Mouse (Mus musculus) hindbrain, embryonic 15.5 days (tissue): ENCODE results near the gene Svs6. TPM values are rescaled to one million over a fixed set of nuclear protein-coding genes. Genes with fewer than 3 reads are reported as not detected.
"Not testable (repeated sequence)": the region's sequence is repeated elsewhere in the genome, so short reads cannot be mapped to it uniquely, and the experiment has no call there.

ENCODE experiments used
- ATAC-seq: fragments of 200-750 bp; cut with Nextera tagmentation; 2 replicates; pipeline ENCODE4 v1.8.0; 2017; ENCODE audit warnings: low read depth, moderate number of reproducible peaks, moderate TSS enrichment; ENCODE audit not compliant: low FRiP score
- H3K27ac ChIP-seq: fragments of 300-500 bp; sonication (generic); replicated peaks from 2 replicates; pipeline ENCODE4 v1.5.1; 2015; ENCODE audit warnings: mild to moderate bottlenecking, inconsistent platforms
- H3K27me3 ChIP-seq: fragments of 300-500 bp; sonication (generic); 2 replicates; pipeline ENCODE4 v1.6.1; 2015; ENCODE audit warnings: control low read depth, inconsistent platforms
- H3K36me3 ChIP-seq: fragments of 300-500 bp; sonication (generic); 2 replicates; pipeline ENCODE4 v1.6.1; 2015; ENCODE audit warnings: control low read depth, inconsistent platforms
- H3K4me1 ChIP-seq: fragments of 300-500 bp; sonication (generic); replicated peaks from 2 replicates; pipeline ENCODE4 v1.6.1; 2015; ENCODE audit warnings: control low read depth, inconsistent platforms
- H3K4me2 ChIP-seq: fragments of 300-500 bp; sonication (generic); 2 replicates; pipeline ENCODE4 v1.6.1; 2015; ENCODE audit warnings: moderate library complexity, mild to moderate bottlenecking, inconsistent platforms
- H3K4me3 ChIP-seq: fragments of 300-500 bp; sonication (generic); 2 replicates; pipeline ENCODE4 v1.5.1; 2015; ENCODE audit warnings: mild to moderate bottlenecking, inconsistent platforms
- H3K9ac ChIP-seq: fragments of 300-500 bp; sonication (generic); 2 replicates; pipeline ENCODE4 v1.6.1; 2015; ENCODE audit warnings: inconsistent platforms
- H3K9me3 ChIP-seq: fragments of 300-500 bp; sonication (generic); 2 replicates; pipeline ENCODE4 v1.6.1; 2016; ENCODE audit warnings: control low read depth, inconsistent platforms
- WGBS: fragments of 180-500 bp; shearing (Covaris S2); methylation state at CpG from one replicate; pipeline ENCODE4 v1.1.7; 2015; 5-methylcytosine and 5-hydroxymethylcytosine counted together
- polyA plus RNA-seq: library from polyadenylated mRNA; unstranded; fragments of >200 nt; fragmentation: Nextera tagmentation; extraction: Ambion mirVana; gene quantifications from 2 replicates; pipeline ENCODE4 v1.2.1, GENCODE M21; 2015

The Svs6 gene
- not detected in 2 replicates for polyA plus RNA-seq

DNA sequence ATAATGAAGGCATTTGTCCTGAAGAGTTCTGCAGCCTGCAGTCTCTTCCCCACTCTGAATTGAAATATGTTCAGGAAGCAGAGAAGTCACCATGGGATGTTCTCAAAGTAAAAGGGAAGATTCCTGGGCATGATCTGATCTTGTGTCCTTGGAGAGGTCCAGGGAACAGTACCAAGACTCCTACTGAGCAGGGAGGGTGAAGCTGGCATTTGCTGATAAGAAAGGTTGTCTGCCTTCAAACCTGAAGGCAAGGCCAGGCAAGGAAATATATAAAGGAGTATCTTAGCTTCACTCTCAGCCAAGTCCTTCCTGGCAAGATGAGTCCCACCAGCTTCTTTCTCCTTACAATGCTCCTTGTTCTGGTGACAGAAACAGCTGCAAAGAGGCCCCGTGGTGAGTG, at the start of gene Svs6:
TSS of gene Svs6 (plus strand) at position 301 of the 400 bp plus-strand sequence.
- not testable (repeated sequence) for H3K4me3 ChIP-seq, H3K9ac ChIP-seq, H3K27me3 ChIP-seq, H3K4me2 ChIP-seq, H3K36me3 ChIP-seq, H3K27ac ChIP-seq, H3K9me3 ChIP-seq, H3K4me1 ChIP-seq, ATAC-seq
- WGBS, result 85% methylated on average over 1 of the region's 1 CpGs

DNA sequence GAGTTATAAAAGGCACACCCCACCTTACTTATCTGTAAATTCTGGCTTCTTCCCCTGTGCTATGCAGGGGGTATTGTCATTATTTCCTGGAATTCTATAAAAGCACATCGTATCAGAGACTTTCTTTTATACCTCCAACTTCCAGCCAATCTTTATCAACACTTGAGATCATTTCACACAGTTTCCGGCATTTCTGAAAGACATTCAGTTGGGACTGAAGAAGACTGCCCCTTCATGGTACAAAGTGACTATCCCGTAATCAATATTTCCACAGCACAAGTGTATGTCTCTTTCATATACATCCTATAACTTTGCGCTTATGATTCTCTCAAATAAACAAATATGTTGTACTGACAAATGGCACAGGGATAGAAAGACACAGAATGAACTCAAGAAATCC, 38.2 kb upstream of the Svs6 start, which contains the start of gene Svs4:
TSS of gene Svs4 (minus strand) at position 101 of the 400 bp plus-strand sequence.
- H3K36me3 ChIP-seq, result no peaks in the 10 kb centered on the region
- no peak within 1 kb of the TSS for H3K27ac ChIP-seq
- no peak for ATAC-seq
- H3K4me2 ChIP-seq, result no peak within 1 kb of the TSS
- no peak within 1 kb of the TSS for H3K4me3 ChIP-seq
- no peaks in the 10 kb centered on the region for H3K27me3 ChIP-seq
- no peaks in the 10 kb centered on the region for H3K4me1 ChIP-seq
- H3K9ac ChIP-seq, result no peak within 1 kb of the TSS
- H3K9me3 ChIP-seq, result no peaks in the 10 kb centered on the region
- 92% methylated on average over 4 of the region's 4 CpGs for WGBS

DNA sequence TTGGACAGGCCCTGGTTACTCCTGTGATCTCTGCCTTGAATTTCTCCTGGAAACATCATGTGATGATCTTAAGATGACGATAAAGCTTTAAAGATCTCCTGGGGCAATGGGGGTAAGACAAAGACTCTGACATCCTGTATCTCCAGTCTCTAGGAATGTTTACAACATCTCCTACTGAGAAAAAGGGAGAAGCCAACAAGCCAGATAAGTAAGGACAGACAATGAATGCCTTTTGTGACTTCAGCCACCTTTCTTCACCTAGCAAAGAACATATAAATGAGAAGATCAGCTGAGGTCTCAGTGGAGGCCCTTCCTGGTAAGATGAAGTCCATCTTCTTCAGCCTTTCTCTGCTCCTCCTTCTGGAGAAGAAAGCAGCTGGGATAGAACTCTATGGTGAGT, 27.6 kb upstream of the Svs6 start, which contains the start of gene Svs3a:
TSS of gene Svs3a (plus strand) at position 301 of the 400 bp plus-strand sequence.
- not testable (repeated sequence) for ATAC-seq, H3K4me2 ChIP-seq, H3K36me3 ChIP-seq, H3K9ac ChIP-seq, H3K4me1 ChIP-seq, H3K27me3 ChIP-seq, H3K27ac ChIP-seq, H3K9me3 ChIP-seq, H3K4me3 ChIP-seq
- WGBS, result 76% methylated on average over 1 of the region's 1 CpGs

DNA sequence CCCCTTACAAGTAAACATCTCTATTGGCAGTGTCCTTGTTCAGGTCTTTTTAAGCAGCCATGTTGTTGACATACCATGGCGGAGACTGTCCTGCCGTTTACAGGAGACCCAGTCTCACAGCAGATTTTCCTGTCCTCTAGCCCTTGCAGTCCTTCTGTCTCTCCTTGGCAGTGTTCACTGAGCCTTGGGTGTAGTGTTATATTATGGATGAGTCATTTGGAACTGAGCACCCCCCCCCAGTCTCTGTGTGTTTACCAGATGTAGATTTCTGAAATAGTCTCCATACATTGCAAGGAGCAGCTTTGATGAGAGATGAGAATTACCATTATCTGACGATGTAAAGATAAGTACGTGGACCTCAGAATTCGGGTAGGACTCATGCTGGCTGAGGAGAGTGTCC, 4.0 kb upstream of the Svs6 start:
- no peaks in the 10 kb centered on the region for H3K27me3 ChIP-seq
- H3K9me3 ChIP-seq, result no peaks in the 10 kb centered on the region
- H3K27ac ChIP-seq, result no peak overlapping the region
- no peak overlapping the region for H3K4me3 ChIP-seq
- whole genome bisulfite sequencing, result 87% methylated on average over 5 of the region's 5 CpGs
- no peak overlapping the region for H3K4me2 ChIP-seq
- H3K4me1 ChIP-seq, result no peaks in the 10 kb centered on the region
- H3K9ac ChIP-seq, result no peak overlapping the region
- H3K36me3 ChIP-seq, result no peaks in the 10 kb centered on the region
- ATAC-seq, result no peak

DNA sequence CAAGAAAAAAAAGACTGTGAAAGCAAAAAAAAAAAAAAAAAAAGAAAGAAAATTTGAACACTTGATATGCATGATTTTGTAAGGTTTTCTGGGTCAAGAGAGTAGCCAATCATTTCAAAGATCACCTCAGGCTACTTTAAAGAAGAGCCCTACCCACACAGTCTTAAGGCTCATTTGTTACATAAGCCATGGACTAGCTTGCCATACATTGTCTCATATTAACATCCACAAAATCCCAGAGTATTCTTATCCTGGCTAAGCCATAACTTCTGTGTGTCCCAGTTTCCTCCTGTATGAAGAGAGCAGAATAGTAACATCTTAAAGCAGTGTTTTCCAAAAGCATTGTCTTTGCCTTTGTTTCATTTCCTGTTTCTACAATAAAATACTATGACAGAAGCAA, 1.1 kb upstream of the Svs6 start:
- not testable (repeated sequence) for ATAC-seq, H3K27me3 ChIP-seq, H3K27ac ChIP-seq, H3K4me2 ChIP-seq, H3K36me3 ChIP-seq, H3K4me3 ChIP-seq, H3K9ac ChIP-seq, H3K9me3 ChIP-seq, H3K4me1 ChIP-seq

DNA sequence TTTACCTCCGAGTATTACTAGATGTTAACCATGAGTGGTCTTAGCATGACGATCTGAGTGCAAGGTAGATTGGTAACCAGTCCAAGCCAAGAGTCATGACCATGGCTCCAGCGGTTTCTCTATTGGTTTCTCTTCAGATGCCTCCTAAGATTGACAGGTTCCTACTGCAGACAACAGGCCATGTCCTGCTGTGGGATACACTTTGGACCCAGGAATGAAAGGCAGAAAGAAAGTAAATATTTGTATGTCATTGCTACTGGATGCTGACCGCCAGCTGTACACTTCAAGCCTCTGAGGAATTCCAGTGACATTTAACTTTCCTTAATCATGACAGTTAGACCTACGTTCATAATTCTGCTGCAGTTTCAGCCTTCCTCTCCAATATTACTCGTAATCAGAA, 4.4 kb downstream of the Svs6 start:
- H3K4me1 ChIP-seq, result no peaks in the 10 kb centered on the region
- H3K27ac ChIP-seq, result no peak overlapping the region
- no peaks in the 10 kb centered on the region for H3K9me3 ChIP-seq
- 88% methylated on average over 6 of the region's 6 CpGs for WGBS
- no peak overlapping the region for H3K9ac ChIP-seq
- no peak for ATAC-seq
- no peak overlapping the region for H3K4me3 ChIP-seq
- no peak overlapping the region for H3K4me2 ChIP-seq
- H3K27me3 ChIP-seq, result no peaks in the 10 kb centered on the region
- no peaks in the 10 kb centered on the region for H3K36me3 ChIP-seq

DNA sequence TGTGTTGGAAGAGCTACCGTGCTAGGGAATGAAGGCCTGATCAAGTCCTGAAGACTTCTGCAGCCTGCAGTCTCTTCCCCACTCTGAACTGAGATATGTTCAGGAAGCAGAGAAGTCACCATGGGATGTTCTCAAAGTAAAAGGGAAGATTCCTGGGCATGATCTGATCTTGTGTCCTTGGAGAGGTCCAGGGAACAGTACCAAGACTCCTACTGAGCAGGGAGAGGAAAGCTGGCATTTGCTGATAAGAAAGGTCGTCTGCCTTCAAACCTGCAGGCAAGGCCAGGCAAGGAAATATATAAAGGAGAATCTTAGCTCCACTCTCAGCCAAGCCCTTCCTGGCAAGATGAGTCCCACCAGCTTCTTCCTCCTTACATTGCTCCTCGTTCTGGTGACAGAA, 15.9 kb downstream of the Svs6 start, which contains the start of gene Svs5:
TSS of gene Svs5 (plus strand) at position 301 of the 400 bp plus-strand sequence.
- WGBS, result 75% methylated on average over 3 of the region's 3 CpGs
- H3K27ac ChIP-seq, ATAC-seq, H3K27me3 ChIP-seq, H3K36me3 ChIP-seq, H3K4me2 ChIP-seq, H3K9ac ChIP-seq, H3K4me1 ChIP-seq, H3K9me3 ChIP-seq, H3K4me3 ChIP-seq: not testable (repeated sequence)

DNA sequence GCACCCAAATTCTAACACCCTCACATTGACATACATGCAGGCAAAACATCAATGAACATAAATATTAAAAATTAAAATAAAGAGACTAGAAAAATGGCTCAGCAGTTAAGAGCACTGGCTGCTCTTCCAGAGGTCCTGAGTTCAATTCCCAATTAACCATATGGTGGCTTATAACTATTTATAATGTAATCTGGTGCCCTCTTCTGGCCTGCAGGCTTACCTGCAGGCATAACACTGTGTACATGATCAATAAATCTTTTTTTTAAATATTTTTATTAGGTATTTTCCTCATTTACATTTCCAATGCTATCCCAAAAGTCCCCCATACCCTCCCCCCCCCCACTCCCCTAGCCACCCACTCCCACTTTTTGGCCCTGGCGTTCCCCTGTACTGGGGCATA, 27.2 kb downstream of the Svs6 start:
- H3K9me3 ChIP-seq, H3K4me2 ChIP-seq, H3K4me3 ChIP-seq, H3K27me3 ChIP-seq, H3K27ac ChIP-seq, H3K36me3 ChIP-seq, H3K9ac ChIP-seq, ATAC-seq, H3K4me1 ChIP-seq: not testable (repeated sequence)
- 71% methylated on average over 1 of the region's 1 CpGs for whole genome bisulfite sequencing

DNA sequence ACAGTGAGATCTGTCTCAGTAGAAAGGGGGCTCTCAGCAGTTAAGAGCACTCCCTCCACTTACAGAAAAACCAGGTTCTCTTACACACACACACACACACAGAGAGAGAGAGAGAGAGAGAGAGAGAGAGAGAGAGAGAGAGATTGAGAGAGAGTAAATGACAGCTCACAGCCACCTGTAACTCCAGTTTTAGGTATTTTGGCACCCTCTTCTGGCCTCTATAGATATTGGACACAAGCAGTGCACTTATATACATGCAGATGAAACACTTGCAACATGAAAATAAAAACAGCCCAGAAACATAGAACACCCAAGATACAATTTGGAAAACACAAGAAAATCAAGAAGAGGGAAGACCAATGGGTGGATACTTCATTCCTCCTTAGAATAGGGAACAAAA, 31.1 kb downstream of the Svs6 start:
- not testable (repeated sequence) for H3K4me3 ChIP-seq, H3K36me3 ChIP-seq, H3K4me1 ChIP-seq, H3K27ac ChIP-seq, H3K9ac ChIP-seq, H3K4me2 ChIP-seq, H3K27me3 ChIP-seq, H3K9me3 ChIP-seq, ATAC-seq

DNA sequence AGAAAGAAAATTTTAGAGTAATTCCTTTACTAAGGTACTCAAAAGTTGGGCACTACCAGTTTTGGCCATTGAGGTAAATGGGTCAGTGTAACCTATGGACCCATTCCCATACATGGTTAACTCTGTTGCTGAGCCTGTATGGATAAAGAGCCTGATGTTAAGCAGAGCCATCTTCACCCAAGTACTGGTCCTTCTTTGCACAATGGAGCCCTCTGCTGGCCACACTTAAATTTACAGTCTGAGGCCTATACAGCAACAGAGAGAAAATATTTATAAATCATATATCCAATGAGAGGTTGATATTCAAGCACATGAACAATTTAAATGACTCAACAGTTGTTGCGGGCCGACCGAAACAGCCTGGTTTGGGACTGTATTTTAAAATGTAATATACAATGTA, 32.4 kb downstream of the Svs6 start:
- H3K4me1 ChIP-seq, result no peaks in the 10 kb centered on the region
- H3K4me2 ChIP-seq, result no peak overlapping the region
- H3K4me3 ChIP-seq, result no peak overlapping the region
- no peaks in the 10 kb centered on the region for H3K9me3 ChIP-seq
- H3K27me3 ChIP-seq, result no peaks in the 10 kb centered on the region
- 94% methylated on average over 3 of the region's 3 CpGs for WGBS
- ATAC-seq, result no peak
- no peak overlapping the region for H3K9ac ChIP-seq
- H3K27ac ChIP-seq, result no peak overlapping the region
- no peaks in the 10 kb centered on the region for H3K36me3 ChIP-seq

DNA sequence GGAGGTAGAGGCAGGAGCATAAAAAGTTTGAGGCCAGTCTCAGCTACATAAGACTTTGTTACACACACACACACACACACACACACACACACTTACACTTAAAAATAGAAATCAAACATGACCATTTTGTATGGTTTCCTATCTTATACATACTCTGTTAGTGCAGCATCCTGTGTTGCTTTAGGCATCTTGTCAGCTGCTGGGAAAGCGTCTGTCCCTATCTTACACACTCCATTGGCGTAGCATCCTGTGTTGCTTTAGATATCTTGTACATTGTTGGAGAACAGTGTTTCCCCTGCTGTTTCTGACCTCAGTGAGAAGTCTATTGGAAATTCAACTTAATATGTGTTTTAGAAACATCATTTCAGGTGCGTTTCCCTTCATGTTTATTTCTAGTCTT, 36.1 kb downstream of the Svs6 start:
- H3K27me3 ChIP-seq, result no peaks in the 10 kb centered on the region
- H3K27ac ChIP-seq, result no peak overlapping the region
- no peak overlapping the region for H3K9ac ChIP-seq
- no peaks in the 10 kb centered on the region for H3K36me3 ChIP-seq
- no peaks in the 10 kb centered on the region for H3K9me3 ChIP-seq
- no peak overlapping the region for H3K4me3 ChIP-seq
- WGBS, result 88% methylated on average over 3 of the region's 3 CpGs
- no peak for ATAC-seq
- no peak overlapping the region for H3K4me2 ChIP-seq
- H3K4me1 ChIP-seq, result no peaks in the 10 kb centered on the region

DNA sequence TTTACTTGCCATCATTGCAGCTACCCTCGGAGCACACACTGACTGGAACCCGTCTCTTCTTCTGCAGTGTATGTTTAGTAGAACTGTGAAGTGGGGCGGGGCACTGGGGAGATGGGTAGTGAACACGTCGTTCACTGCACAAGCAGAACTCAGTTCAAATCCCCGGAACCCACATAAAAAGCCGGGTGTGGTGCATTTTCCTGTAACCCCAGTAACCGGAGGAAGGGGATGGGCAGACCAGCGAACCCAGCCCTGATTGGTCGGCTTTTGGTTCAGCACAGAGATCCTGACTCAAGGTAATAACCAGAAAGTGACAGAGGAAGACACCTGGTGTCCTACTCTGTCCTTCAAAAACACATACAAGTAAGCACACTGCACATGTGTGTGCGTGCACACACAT, 36.8 kb downstream of the Svs6 start:
- Histone ChIP-seq H3K4me3 (no peak overlapping the region), H3K27ac (no peak overlapping the region), H3K9ac (no peak overlapping the region), H3K4me1 (no peaks in the 10 kb centered on the region), H3K36me3 (no peaks in the 10 kb centered on the region), H3K9me3 (no peaks in the 10 kb centered on the region), H3K4me2 (no peak overlapping the region), H3K27me3 (no peaks in the 10 kb centered on the region)
- no peak for ATAC-seq
- WGBS, result 91% methylated on average over 11 of the region's 11 CpGs

DNA sequence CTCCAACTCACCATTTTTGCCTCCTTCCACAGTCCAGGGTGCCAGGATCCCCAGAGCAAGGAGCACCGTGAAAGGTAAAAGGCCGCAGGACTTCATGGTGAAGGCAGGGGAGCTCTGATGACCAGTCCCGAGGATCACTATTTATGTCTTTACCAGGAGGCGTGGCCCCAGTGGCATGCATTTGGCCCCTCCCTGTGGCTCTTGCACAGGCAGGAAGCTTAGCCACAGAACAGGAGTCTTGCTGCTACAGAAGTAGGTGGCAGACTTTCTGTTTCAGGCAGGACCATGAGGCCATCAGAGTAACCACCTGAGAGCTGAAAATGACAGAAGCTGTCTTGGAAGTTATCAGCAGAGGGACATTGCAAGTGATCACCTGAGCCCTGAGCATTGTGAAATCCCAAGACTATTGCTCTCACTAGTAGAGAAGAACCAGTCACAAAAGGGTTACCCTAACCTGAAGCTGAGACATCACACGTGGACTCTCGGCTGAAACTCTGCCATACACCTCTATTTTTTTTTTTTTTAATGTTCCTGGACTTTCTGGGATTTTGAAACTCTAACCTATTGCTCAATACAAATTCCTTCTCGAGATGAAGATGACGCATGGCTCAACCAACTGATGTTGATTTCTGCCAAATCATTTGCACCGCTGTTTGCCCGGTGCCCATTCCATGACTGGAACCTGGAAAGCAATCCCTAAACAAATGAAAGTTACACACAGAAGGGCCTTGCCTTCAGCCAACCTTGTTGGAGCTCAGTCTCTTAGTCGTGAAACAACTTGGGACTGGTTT, 39.8 kb downstream of the Svs6 start:
- Histone ChIP-seq H3K36me3 (no peaks in the 10 kb centered on the region), H3K27me3 (no peaks in the 10 kb centered on the region), H3K9ac (no peak overlapping the region), H3K9me3 (no peaks in the 10 kb centered on the region), H3K27ac (no peak overlapping the region), H3K4me3 (no peak overlapping the region), H3K4me1 (no peaks in the 10 kb centered on the region), H3K4me2 (no peak overlapping the region)
- ATAC-seq, result no peak
- WGBS, result 85% methylated on average over 11 of the region's 11 CpGs
